Mouse (Mus musculus): ENCODE measurements at regions not wholly inside any gene's neighbourhood (a gene's known extent, or its start where the extent isn't known, plus 50 kb on each side); places are given as distances from the start of the nearest gene placed in this dataset.

- no peak for DNase-seq (ENCODE audit: low read depth, low spot score)
- no peak overlapping the region for H3K27ac ChIP-seq (ENCODE audit: control insufficient read depth, low read depth, low read length)
- no peaks in the 10 kb centered on the region for H3K4me1 ChIP-seq (ENCODE audit: control insufficient read depth in 1 of 2, insufficient read depth in 2 of 2, low read length in 2 of 2)
- no peaks in the 10 kb centered on the region for H3K36me3 ChIP-seq (ENCODE audit: control insufficient read depth in 1 of 2, insufficient read depth in 2 of 2, low read length in 2 of 2)
- TF ChIP-seq NELFE (IDR thresholded peaks at IDR 0.05; ENCODE audit: low read depth, low read length) (no peak), HCFC1 (IDR thresholded peaks at IDR 0.05; ENCODE audit: low read depth, low read length) (no peak), MEF2A (IDR thresholded peaks at IDR 0.05; ENCODE audit: extremely low read depth, insufficient replicate concordance, low read depth, low read length, poor library complexity, severe bottlenecking) (no peak), USF2 (IDR thresholded peaks at IDR 0.05; ENCODE audit: borderline replicate concordance in 1 of 2, insufficient read depth in 1 of 2, low read depth in 1 of 2, low read length in 2 of 2) (no peak), NRF1 (IDR thresholded peaks at IDR 0.05; ENCODE audit: insufficient read depth, low read depth, low read length, poor library complexity, severe bottlenecking) (no peak), KAT2A (conservative IDR thresholded peaks at IDR 0.05; ENCODE audit: low read depth, low read length) (no peak), ZC3H11A (IDR thresholded peaks at IDR 0.05; ENCODE audit: low read depth, low read length) (no peak), UBTF (IDR thresholded peaks at IDR 0.05; ENCODE audit: borderline replicate concordance, insufficient read depth, low read depth, low read length) (no peak)
- H3K4me3 ChIP-seq (ENCODE audit: control insufficient read depth in 1 of 2, insufficient read depth in 1 of 2, low read depth in 2 of 2, low read length in 2 of 2) = no peak overlapping the region
- no peaks in the 10 kb centered on the region for H3K9me3 ChIP-seq (replicated peaks; ENCODE audit: insufficient read depth, low read length)
- H3K27me3 ChIP-seq (ENCODE audit: control insufficient read depth in 1 of 2, insufficient read depth in 2 of 2, low read length in 2 of 2) = no peaks in the 10 kb centered on the region
- H3K9ac ChIP-seq (ENCODE audit: control insufficient read depth, low read depth, low read length, poor library complexity, severe bottlenecking) = no peak overlapping the region
- H3K79me2 ChIP-seq (ENCODE audit: control insufficient read depth, insufficient read depth, low read length, poor library complexity) = no peaks in the 10 kb centered on the region
Observed at GRCm38 (mm10) chr10:118972626-118973025, 102.6 kb upstream of the Dyrk2 start.

- Histone ChIP-seq H3K27me3 (ENCODE audit: control insufficient read depth in 1 of 2, insufficient read depth in 2 of 2, low read length in 2 of 2) (no peaks in the 10 kb centered on the region), H3K4me3 (ENCODE audit: control insufficient read depth in 1 of 2, insufficient read depth in 1 of 2, low read depth in 2 of 2, low read length in 2 of 2) (no peak overlapping the region), H3K36me3 (ENCODE audit: control insufficient read depth in 1 of 2, insufficient read depth in 2 of 2, low read length in 2 of 2) (no peaks in the 10 kb centered on the region), H3K27ac (ENCODE audit: control insufficient read depth, low read depth, low read length) (no peak overlapping the region), H3K4me1 (ENCODE audit: control insufficient read depth in 1 of 2, insufficient read depth in 2 of 2, low read length in 2 of 2) (no peaks in the 10 kb centered on the region), H3K9ac (ENCODE audit: control insufficient read depth, low read depth, low read length, poor library complexity, severe bottlenecking) (no peak overlapping the region), H3K9me3 (replicated peaks; ENCODE audit: insufficient read depth, low read length) (no peaks in the 10 kb centered on the region), H3K79me2 (ENCODE audit: control insufficient read depth, insufficient read depth, low read length, poor library complexity) (no peaks in the 10 kb centered on the region)
- no peak for DNase-seq (ENCODE audit: low read depth, low spot score)
- TF ChIP-seq MXI1 (IDR thresholded peaks at IDR 0.05; ENCODE audit: low read depth, low read length) = no peak
- TF ChIP-seq SMC3 (IDR thresholded peaks at IDR 0.05; ENCODE audit: low read depth, low read length) = no peak
- no peak for TF ChIP-seq ZNF384 (IDR thresholded peaks at IDR 0.05; ENCODE audit: low read depth, low read length)
- no peak for TF ChIP-seq USF1 (IDR thresholded peaks at IDR 0.05; ENCODE audit: low read depth, low read length)
- no peak for TF ChIP-seq POLR2AphosphoS2 (IDR thresholded peaks at IDR 0.05; ENCODE audit: low read length)
- TF ChIP-seq SIN3A (IDR thresholded peaks at IDR 0.05; ENCODE audit: low read length) = no peak
- no peak for TF ChIP-seq UBTF (IDR thresholded peaks at IDR 0.05; ENCODE audit: borderline replicate concordance, insufficient read depth, low read depth, low read length)
- TF ChIP-seq CTCF (IDR thresholded peaks at IDR 0.05 in 2 of 3, conservative IDR thresholded peaks at IDR 0.05 in 1 of 3; ENCODE audit: control insufficient read depth in 1 of 3, insufficient read depth in 1 of 3, low read depth in 2 of 3, low read length in 3 of 3, poor library complexity in 1 of 3, severe bottlenecking in 1 of 3) = no peak
- TF ChIP-seq JUND (IDR thresholded peaks at IDR 0.05; ENCODE audit: low read depth, low read length) = no peak
- TF ChIP-seq CHD1 (IDR thresholded peaks at IDR 0.05; ENCODE audit: low read depth, low read length) = no peak
- TF ChIP-seq ELF1 (IDR thresholded peaks at IDR 0.05; ENCODE audit: low read depth, low read length) = no peak
- no peak for TF ChIP-seq MEF2A (IDR thresholded peaks at IDR 0.05; ENCODE audit: extremely low read depth, insufficient replicate concordance, low read depth, low read length, poor library complexity, severe bottlenecking)
- TF ChIP-seq MAZ (IDR thresholded peaks at IDR 0.05; ENCODE audit: low read depth, low read length) = no peak
- TF ChIP-seq E2F4 (IDR thresholded peaks at IDR 0.05; ENCODE audit: borderline replicate concordance, low read depth, low read length) = no peak
- no peak for TF ChIP-seq GABPA (IDR thresholded peaks at IDR 0.05; ENCODE audit: low read depth, low read length)
- no peak for TF ChIP-seq TBP (IDR thresholded peaks at IDR 0.05; ENCODE audit: low read depth, low read length)
- TF ChIP-seq RCOR1 (IDR thresholded peaks at IDR 0.05; ENCODE audit: low read depth, low read length) = no peak
- TF ChIP-seq MYC (IDR thresholded peaks at IDR 0.05; ENCODE audit: low read depth, low read length) = no peak
- TF ChIP-seq ETS1 (IDR thresholded peaks at IDR 0.05; ENCODE audit: low read depth, low read length) = no peak
Observed at GRCm38 (mm10) chr10:118970457-118971175, 100.6 kb upstream of the Dyrk2 start.
